In genomic region chr14:13553616-13554370, GRCm38 (mm10) we compare ENCODE assay signal across 11 mouse cellular contexts.
"Had no signal": no experiment of that assay in that cellular context is flagged by ENCODE, and none has a peak within 500 bp of the region (broad histone marks: within the 10 kb centered on the region; RNA-seq: fewer than 3 reads in every experiment).

No protein-coding gene starts in this region.

- H3K4me3 ChIP-seq: limb, embryonic 10.5 days; liver, embryonic 13.5 days; lung, embryonic 15.5 days; midbrain, embryonic 12.5 days had no signal

- H3K4me1 ChIP-seq: limb, embryonic 10.5 days; liver, embryonic 13.5 days; lung, embryonic 15.5 days; midbrain, embryonic 12.5 days had no signal

- DNase-seq: kidney, adult 9 months; kidney, postnatal 36 days; liver, embryonic 13.5 days; liver, postnatal 0 days; lung, postnatal 14 days; right cerebral cortex, postnatal 25 days; thymus, postnatal 36 days had no signal

- H3K27ac ChIP-seq: kidney, postnatal 0 days; limb, embryonic 10.5 days; liver, embryonic 13.5 days; lung, embryonic 15.5 days; midbrain, embryonic 12.5 days had no signal
